Mouse (Mus musculus): Measurements from ENCODE around the gene Swap70. TPM values are rescaled to one million over a fixed set of nuclear protein-coding genes. Genes with fewer than 3 reads are reported as not detected.
A peak's percentile ranks its signal among the peaks of the same experiment; 100 is the strongest.

Gene Swap70
- polyA plus RNA-seq, 1 experiment from 2014 or later = 7.4 TPM

- Histone ChIP-seq H3K4me2 (ENCODE audit: low read depth, low read length) (no peak overlapping the region), H3K27me3 (ENCODE audit: control insufficient read depth, insufficient read depth, low read depth, low read length) (no peaks in the 10 kb centered on the region), H3K9ac (ENCODE audit: low read depth, low read length) (no peak overlapping the region), H3K36me3 (ENCODE audit: control insufficient read depth, insufficient read depth) (no peaks in the 10 kb centered on the region), H3K4me3 (ENCODE audit: low read depth, low read length) (no peak overlapping the region), H3K4me1 (ENCODE audit: control insufficient read depth, low read depth, low read length) (no peaks in the 10 kb centered on the region), H3K9me3 (replicated peaks; ENCODE audit: control insufficient read depth, low read length) (no peaks in the 10 kb centered on the region), H3K27ac (ENCODE audit: low read length) (no peak overlapping the region)
- ATAC-seq (ENCODE audit: low read depth) = no peak
- 62% methylated on average over 7 of the region's 7 CpGs for WGBS (ENCODE audit: insufficient replicate concordance)
Measured at GRCm38 (mm10) chr7:110298090-110298489, 76.6 kb downstream of the Swap70 start.

GRCm38 (mm10) chr7:110298739-110299410 is 77.4 kb downstream of the Swap70 start:
- Histone ChIP-seq H3K9ac (ENCODE audit: low read depth, low read length) (no peak overlapping the region), H3K4me1 (ENCODE audit: control insufficient read depth, low read depth, low read length) (no peaks in the 10 kb centered on the region), H3K9me3 (replicated peaks; ENCODE audit: control insufficient read depth, low read length) (no peaks in the 10 kb centered on the region), H3K36me3 (ENCODE audit: control insufficient read depth, insufficient read depth) (no peaks in the 10 kb centered on the region), H3K27me3 (ENCODE audit: control insufficient read depth, insufficient read depth, low read depth, low read length) (no peaks in the 10 kb centered on the region), H3K4me2 (ENCODE audit: low read depth, low read length) (no peak overlapping the region), H3K27ac (ENCODE audit: low read length) (no peak overlapping the region), H3K4me3 (ENCODE audit: low read depth, low read length) (no peak overlapping the region)
- WGBS (ENCODE audit: insufficient replicate concordance) = 72% methylated on average over 17 of the region's 17 CpGs
- no peak for ATAC-seq (ENCODE audit: low read depth)

DNA sequence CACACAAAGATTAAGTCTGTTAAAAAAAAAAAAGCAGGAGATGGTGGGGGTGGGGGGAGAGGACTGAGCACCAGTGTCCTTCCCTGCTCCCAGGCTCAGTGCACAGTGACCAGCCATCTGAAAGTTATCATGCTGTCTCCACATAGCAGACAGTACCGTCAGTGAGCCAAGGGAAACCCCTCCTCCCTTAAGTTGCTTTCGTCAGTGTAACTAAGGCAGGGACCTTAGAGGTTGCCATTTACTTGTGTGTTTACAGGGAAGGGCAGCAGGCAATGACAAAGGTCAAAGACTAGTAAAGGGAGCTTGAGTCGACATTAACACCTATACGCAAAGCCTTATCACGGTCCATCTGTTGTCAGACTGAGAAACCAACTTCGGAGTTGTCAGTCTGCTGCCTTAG is 81.4 kb downstream of the Swap70 start:
- 55% methylated on average over 6 of the region's 6 CpGs for WGBS (ENCODE audit: insufficient replicate concordance)
- Histone ChIP-seq H3K27ac (ENCODE audit: low read length) (no peak overlapping the region), H3K9ac (ENCODE audit: low read depth, low read length) (no peak overlapping the region), H3K27me3 (ENCODE audit: control insufficient read depth, insufficient read depth, low read depth, low read length) (no peaks in the 10 kb centered on the region), H3K9me3 (replicated peaks; ENCODE audit: control insufficient read depth, low read length) (no peaks in the 10 kb centered on the region), H3K4me1 (ENCODE audit: control insufficient read depth, low read depth, low read length) (no peaks in the 10 kb centered on the region), H3K4me2 (ENCODE audit: low read depth, low read length) (no peak overlapping the region), H3K36me3 (ENCODE audit: control insufficient read depth, insufficient read depth) (no peaks in the 10 kb centered on the region), H3K4me3 (ENCODE audit: low read depth, low read length) (no peak overlapping the region)
- ATAC-seq (ENCODE audit: low read depth) = no peak

- Histone ChIP-seq H3K27ac (ENCODE audit: low read length) (no peak overlapping the region), H3K4me2 (ENCODE audit: low read depth, low read length) (no peak overlapping the region), H3K4me1 (ENCODE audit: control insufficient read depth, low read depth, low read length) (no peaks in the 10 kb centered on the region), H3K36me3 (ENCODE audit: control insufficient read depth, insufficient read depth) (no peaks in the 10 kb centered on the region), H3K27me3 (ENCODE audit: control insufficient read depth, insufficient read depth, low read depth, low read length) (no peaks in the 10 kb centered on the region), H3K4me3 (ENCODE audit: low read depth, low read length) (no peak overlapping the region), H3K9ac (ENCODE audit: low read depth, low read length) (no peak overlapping the region), H3K9me3 (replicated peaks; ENCODE audit: control insufficient read depth, low read length) (no peaks in the 10 kb centered on the region)
- ATAC-seq (ENCODE audit: low read depth) = no peak
- 71% methylated on average over 4 of the region's 4 CpGs for WGBS (ENCODE audit: insufficient replicate concordance)
Measured at GRCm38 (mm10) chr7:110305486-110305885, 84.0 kb downstream of the Swap70 start.

- Histone ChIP-seq H3K4me2 (ENCODE audit: low read depth, low read length) (no peak overlapping the region), H3K4me3 (ENCODE audit: low read depth, low read length) (no peak overlapping the region), H3K9me3 (replicated peaks; ENCODE audit: control insufficient read depth, low read length) (no peaks in the 10 kb centered on the region), H3K27me3 (ENCODE audit: control insufficient read depth, insufficient read depth, low read depth, low read length) (no peaks in the 10 kb centered on the region), H3K9ac (ENCODE audit: low read depth, low read length) (no peak overlapping the region), H3K27ac (ENCODE audit: low read length) (no peak overlapping the region), H3K4me1 (ENCODE audit: control insufficient read depth, low read depth, low read length) (no peaks in the 10 kb centered on the region), H3K36me3 (ENCODE audit: control insufficient read depth, insufficient read depth) (no peaks in the 10 kb centered on the region)
- 39% methylated on average over 5 of the region's 5 CpGs for WGBS (ENCODE audit: insufficient replicate concordance)
- no peak for ATAC-seq (ENCODE audit: low read depth)
Measured at GRCm38 (mm10) chr7:110306281-110306680, 84.8 kb downstream of the Swap70 start.

DNA sequence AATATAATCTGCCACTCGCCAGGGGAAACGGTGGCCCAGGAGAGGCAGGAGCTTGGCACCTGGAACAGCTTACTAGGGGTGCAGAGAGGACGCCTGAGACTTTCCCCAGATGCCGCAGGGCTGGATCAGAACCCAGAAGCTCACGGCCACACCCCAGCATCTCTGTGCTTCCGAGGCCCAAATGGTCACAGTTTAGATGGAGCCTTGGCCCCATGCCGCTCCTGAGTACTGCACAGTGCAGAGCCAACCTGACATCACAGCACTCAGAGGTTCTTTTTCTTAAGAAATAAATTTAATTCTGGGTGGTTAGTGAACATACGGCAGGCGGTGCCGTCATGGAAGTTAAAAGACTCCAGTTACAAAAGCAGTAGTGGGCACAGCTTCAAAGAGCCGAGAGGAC is 86.2 kb downstream of the Swap70 start:
- Histone ChIP-seq H3K9me3 (replicated peaks; ENCODE audit: control insufficient read depth, low read length) (no peaks in the 10 kb centered on the region), H3K9ac (ENCODE audit: low read depth, low read length) (no peak overlapping the region), H3K4me1 (ENCODE audit: control insufficient read depth, low read depth, low read length) (no peaks in the 10 kb centered on the region), H3K27ac (ENCODE audit: low read length) (no peak overlapping the region), H3K4me2 (ENCODE audit: low read depth, low read length) (no peak overlapping the region), H3K27me3 (ENCODE audit: control insufficient read depth, insufficient read depth, low read depth, low read length) (no peaks in the 10 kb centered on the region), H3K36me3 (ENCODE audit: control insufficient read depth, insufficient read depth) (peaks cover 2% of the 10 kb centered on the region; the same call in 1 of the 2 replicates), H3K4me3 (ENCODE audit: low read depth, low read length) (no peak overlapping the region)
- 72% methylated on average over 11 of the region's 11 CpGs for WGBS (ENCODE audit: insufficient replicate concordance)
- ATAC-seq (ENCODE audit: low read depth) = no peak

DNA sequence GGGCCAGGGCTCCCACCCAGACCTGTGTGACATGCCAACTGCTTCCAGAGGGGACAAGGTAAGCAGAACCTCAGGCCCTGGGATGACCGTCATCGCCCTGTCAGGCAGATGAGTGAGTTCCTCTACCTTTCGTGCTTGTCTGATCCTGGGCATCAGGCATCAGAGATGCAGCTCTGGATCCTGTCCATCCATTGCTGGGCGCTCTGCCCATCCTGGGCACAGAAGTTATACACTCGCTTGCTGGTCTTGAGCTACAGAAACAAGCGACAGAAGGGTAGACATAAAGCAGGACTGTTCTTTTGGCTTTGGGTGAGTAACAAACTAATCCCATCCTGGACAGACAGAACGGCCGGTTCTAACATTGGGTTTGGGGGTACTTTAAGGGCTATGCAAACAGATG is 87.7 kb downstream of the Swap70 start:
- ATAC-seq (ENCODE audit: low read depth) = no peak
- Histone ChIP-seq H3K4me1 (ENCODE audit: control insufficient read depth, low read depth, low read length) (no peaks in the 10 kb centered on the region), H3K9ac (ENCODE audit: low read depth, low read length) (no peak overlapping the region), H3K36me3 (ENCODE audit: control insufficient read depth, insufficient read depth) (peaks cover 2% of the 10 kb centered on the region; the same call in 1 of the 2 replicates), H3K27ac (ENCODE audit: low read length) (no peak overlapping the region), H3K4me2 (ENCODE audit: low read depth, low read length) (no peak overlapping the region), H3K27me3 (ENCODE audit: control insufficient read depth, insufficient read depth, low read depth, low read length) (no peaks in the 10 kb centered on the region), H3K9me3 (replicated peaks; ENCODE audit: control insufficient read depth, low read length) (no peaks in the 10 kb centered on the region), H3K4me3 (ENCODE audit: low read depth, low read length) (no peak overlapping the region)
- 69% methylated on average over 8 of the region's 8 CpGs for WGBS (ENCODE audit: insufficient replicate concordance)

DNA sequence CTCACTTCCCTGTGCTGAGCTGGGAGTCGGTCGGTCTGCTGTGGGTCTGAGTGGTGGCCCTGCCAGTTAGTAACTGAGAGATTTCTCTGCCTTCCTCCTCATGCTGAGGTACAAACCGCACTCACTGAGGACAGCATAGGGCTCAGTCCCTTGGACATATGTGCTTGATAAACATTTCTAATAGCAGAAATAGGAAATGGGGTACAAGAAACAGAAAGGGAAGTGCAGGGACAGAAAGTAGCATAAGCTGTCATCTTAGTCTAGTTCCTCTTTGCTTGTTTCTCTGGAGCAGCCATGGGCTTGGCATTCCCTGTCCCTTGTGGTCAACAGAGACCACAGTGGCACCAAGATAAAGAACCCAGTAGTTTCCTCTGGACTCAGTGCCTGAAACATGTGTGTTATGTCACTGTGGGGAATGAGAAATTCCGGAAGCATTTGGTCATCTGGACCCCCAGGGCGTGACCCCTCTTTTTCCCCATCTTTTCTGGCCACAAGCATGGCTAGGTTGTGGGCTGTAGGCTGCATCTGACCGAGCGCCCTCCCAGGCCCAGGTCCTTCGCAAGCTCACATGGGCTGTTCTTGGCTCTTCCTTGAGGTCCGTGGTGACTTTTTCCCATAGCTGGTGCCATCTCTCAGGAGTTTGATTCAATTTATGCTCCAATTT is 92.0 kb downstream of the Swap70 start:
- peak; percentile 35; the same call in 1 of the 2 replicates for ATAC-seq (ENCODE audit: low read depth)
- Histone ChIP-seq H3K4me2 (ENCODE audit: low read depth, low read length) (no peak overlapping the region), H3K27me3 (ENCODE audit: control insufficient read depth, insufficient read depth, low read depth, low read length) (no peaks in the 10 kb centered on the region), H3K4me3 (ENCODE audit: low read depth, low read length) (no peak overlapping the region), H3K9me3 (replicated peaks; ENCODE audit: control insufficient read depth, low read length) (no peaks in the 10 kb centered on the region), H3K27ac (ENCODE audit: low read length) (no peak overlapping the region), H3K36me3 (ENCODE audit: control insufficient read depth, insufficient read depth) (peaks cover 2% of the 10 kb centered on the region), H3K4me1 (ENCODE audit: control insufficient read depth, low read depth, low read length) (no peaks in the 10 kb centered on the region), H3K9ac (ENCODE audit: low read depth, low read length) (no peak overlapping the region)
- 16% methylated on average over 9 of the region's 9 CpGs for WGBS (ENCODE audit: insufficient replicate concordance)

- no peak overlapping the region for H3K4me3 ChIP-seq (ENCODE audit: low read depth, low read length)
- H3K9me3 ChIP-seq (replicated peaks; ENCODE audit: control insufficient read depth, low read length) = no peaks in the 10 kb centered on the region
- no peak overlapping the region for H3K4me2 ChIP-seq (ENCODE audit: low read depth, low read length)
- no peaks in the 10 kb centered on the region for H3K27me3 ChIP-seq (ENCODE audit: control insufficient read depth, insufficient read depth, low read depth, low read length)
- WGBS (ENCODE audit: insufficient replicate concordance) = 75% methylated on average over 7 of the region's 7 CpGs
- no peak overlapping the region for H3K9ac ChIP-seq (ENCODE audit: low read depth, low read length)
- peaks cover 2% of the 10 kb centered on the region for H3K36me3 ChIP-seq (ENCODE audit: control insufficient read depth, insufficient read depth)
- H3K27ac ChIP-seq (ENCODE audit: low read length) = no peak overlapping the region
- H3K4me1 ChIP-seq (ENCODE audit: control insufficient read depth, low read depth, low read length) = no peaks in the 10 kb centered on the region
- no peak for ATAC-seq (ENCODE audit: low read depth)
Measured at GRCm38 (mm10) chr7:110314401-110314890, 92.9 kb downstream of the Swap70 start.
